Mouse (Mus musculus) inflammation-experienced regulatory T-cells, adult 16 weeks (primary cell): ENCODE results near the gene Rnf34. TPM values are rescaled to one million over a fixed set of nuclear protein-coding genes. Genes with fewer than 3 reads are reported as not detected.

ENCODE experiments used
- polyA plus RNA-seq: library from polyadenylated mRNA; unstranded; fragments of 100-300 nt; shearing (Covaris generic); gene quantifications from one replicate; pipeline ENCODE4 v1.2.1, GENCODE M21; 2017

The Rnf34 gene
- 39.5 TPM for polyA plus RNA-seq

DNA sequence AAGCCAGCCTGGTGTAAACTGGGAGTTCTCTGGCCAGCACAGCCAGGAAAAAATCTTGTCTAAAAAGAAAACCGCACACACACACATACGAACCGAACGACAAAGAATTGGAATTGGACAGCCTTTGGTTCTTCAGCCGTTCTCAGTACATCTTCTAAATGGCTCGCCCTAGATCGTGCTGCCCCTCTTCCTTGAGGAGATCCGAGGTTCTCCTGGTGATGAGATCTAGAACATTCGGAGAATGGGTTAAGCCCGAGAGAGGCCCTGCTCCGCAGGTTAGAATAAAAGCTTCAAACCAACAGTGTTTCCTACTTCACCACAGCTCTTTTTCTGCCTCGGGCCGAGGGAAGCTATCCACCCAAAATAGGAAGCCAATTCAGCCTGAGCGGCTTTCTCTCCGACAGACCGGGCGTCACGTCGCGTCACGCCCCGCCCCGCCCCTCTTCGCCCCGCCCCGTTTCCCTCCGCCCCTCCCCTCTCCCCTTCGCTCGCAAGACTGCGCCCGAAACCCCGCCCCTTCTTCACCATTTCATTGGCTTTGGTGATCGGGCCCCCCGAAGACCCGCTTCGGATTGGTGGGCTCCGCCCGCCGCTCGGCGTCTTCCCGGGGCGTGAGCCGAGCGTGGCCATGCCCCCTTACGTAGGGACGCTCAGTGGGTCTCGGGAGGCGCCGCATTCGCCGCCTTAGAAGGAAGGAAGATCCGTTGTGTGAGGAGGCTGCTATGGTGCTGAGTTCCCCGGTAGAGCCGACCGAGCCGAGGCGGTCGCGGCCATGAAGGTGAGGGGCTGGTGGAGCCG, at the start of gene Rnf34:
Rnf34 (plus strand) TSS at position 528 of the 798 bp plus-strand sequence.

DNA sequence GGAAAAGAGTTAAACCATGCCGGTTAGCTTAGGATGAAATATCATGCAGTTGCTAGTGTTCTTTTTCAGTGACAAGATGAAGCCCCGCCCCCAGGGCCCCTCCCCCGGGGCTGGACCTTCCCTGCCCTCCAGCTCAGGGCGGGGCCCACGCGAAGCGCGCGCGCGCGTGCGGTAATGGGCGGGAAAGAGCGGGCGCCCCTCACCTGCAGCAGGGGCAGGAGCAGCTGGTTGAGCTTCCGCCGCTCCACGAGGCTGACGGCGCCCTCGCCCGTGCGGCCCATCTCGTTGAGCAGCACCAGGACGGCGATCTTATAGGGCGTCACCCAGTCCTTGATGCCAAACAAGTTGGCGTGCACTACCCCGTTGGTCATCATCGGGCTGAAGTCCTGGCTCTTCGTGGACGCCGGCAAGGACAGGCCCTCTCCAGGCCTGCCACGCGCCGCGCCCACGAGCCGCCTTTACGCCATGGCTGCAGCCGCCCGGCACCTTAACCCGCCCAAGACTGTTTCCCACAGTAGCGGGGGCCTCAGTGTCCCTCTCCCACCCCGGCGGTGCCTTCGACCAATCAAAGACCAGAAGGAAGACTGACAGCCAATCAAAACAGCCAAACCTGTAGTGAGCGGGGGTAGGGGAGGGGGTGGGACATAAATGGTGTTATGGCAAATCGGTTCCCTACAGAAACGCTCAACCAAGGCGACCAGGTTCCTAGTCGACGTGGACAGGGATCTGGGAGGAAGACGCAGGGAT, 28.9 kb upstream of the Rnf34 start, which contains the start of gene Anapc5:
Anapc5 (minus strand) TSS at position 563 of the 747 bp plus-strand sequence.

Other genes starting within 250 kb of the Rnf34 start
- 8.0 TPM for gene Ift81, start 235.5 kb upstream of the Rnf34 start, polyA plus RNA-seq
- 206 TPM for gene P2rx7, start 206.1 kb upstream of the Rnf34 start, polyA plus RNA-seq
- 62.1 TPM for gene P2rx4, start 142.5 kb upstream of the Rnf34 start, polyA plus RNA-seq
- 12.3 TPM for gene Camkk2, start 70.6 kb upstream of the Rnf34 start, polyA plus RNA-seq
- 302 TPM for gene Anapc5, start 28.7 kb upstream of the Rnf34 start, polyA plus RNA-seq
- gene Kdm2b, start 139.8 kb downstream of the Rnf34 start, polyA plus RNA-seq = 45.3 TPM
- gene Orai1, start 165.0 kb downstream of the Rnf34 start, polyA plus RNA-seq = 16.2 TPM
- gene Morn3, start 197.0 kb downstream of the Rnf34 start, polyA plus RNA-seq = 1.6 TPM
- gene Tmem120b, start 218.4 kb downstream of the Rnf34 start, polyA plus RNA-seq = 6.0 TPM